Mouse (Mus musculus) cerebellum, adult 9-10 months (tissue): Measurements from ENCODE around the gene Paics.

Experiments used
- DNase-seq: peaks from one replicate; pipeline ENCODE4 v3.0.0; 2022

The Paics gene

DNA sequence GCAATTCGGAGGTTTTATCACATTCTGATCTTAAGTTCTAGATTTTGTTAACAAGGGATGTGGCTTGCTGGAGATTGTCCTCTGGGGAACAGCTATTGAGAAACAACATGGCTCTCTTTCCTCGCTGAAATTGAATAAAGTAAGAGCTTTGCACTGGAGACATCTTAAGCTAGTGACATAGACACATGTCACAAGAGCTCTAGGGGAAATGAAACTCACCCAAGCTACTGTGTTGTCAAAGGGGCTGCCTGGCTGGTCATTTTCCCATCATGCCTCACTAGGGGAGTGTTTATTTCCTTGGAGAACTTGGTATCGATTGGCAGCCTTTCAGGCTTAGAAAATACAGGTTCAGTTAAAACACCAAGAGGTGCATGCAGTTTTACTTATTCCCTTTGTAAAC lies 62.1 kb downstream of the Paics start:
- no peak for DNase-seq

GRCm38 (mm10) chr5:77015544-77016482 lies 64.7 kb downstream of the Paics start, which contains the start of gene Thegl:
Thegl (plus strand) TSS chr5:77016023.
- peak; percentile 48 for DNase-seq
